Mouse (Mus musculus) left cerebral cortex, postnatal 36 days (tissue): Measurements from ENCODE around the gene Pmel. TPM values are rescaled to one million over a fixed set of nuclear protein-coding genes. Genes with fewer than 3 reads are reported as not detected.

ENCODE experiments used
- DNase-seq, 2 experiments: peaks; one replicate each; pipeline ENCODE4 v3.0.0; 2021 to 2022; ENCODE audit warnings: low spot score in 2 of 2, mixed read lengths in 1 of 2
- intact Hi-C: fragments of 180-260 bp; cut with DNase I; formaldehyde crosslinking; loops from one replicate; pipeline ENCODE4 v1.15.1; 2025
- total RNA-seq, 2 experiments: library from RNA; stranded (reverse); gene quantifications; 2 replicates each; pipeline ENCODE4 v1.2.3; 2021

The Pmel gene
- total RNA-seq, 2 experiments from 2014 or later, result 0.48 to 0.79 TPM

DNA sequence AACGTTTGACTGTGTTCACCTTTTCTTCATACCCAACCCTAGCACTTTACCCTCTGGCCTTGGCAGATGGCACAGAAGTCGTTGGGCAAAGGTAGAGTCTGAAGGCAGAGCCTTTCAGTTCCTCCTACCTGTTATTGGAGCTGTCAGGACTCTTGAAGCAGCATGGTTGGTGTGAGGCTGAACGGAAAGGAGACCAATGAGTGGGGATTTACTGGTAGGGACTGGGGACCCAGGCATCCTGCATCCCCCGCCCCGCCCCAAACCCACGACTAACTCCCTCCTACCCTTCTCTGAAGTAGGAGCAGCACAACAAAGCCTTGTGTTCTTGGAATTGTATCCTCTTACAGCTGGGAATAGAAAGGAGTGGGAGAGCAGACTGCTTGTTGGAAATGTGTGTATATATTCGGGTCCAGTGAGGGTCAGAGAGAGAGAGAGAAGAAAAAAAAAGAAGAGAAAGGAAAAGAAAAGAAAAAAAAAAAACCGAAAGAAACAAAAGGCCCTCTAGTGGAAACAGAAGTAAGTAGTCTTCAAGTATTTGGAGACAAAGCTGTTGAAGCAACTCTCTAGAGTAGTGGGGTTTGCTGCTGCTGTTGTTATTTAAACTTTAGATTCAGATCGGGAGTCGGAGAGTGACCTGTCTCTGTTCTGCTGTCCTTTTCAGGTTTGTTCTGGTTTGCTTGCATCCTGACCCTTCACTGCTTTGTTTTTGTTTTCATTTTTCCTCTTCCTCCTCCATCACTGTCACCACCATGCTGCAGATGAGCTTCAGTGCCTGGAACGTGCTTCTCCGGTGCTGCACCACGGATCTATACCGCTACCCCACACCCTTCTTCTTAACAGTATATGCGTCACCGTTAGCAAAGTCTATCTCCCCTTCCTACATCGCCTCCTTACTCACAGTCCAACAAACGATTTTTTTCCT, 40.9 kb downstream of the Pmel start, which contains the start of gene Dgka:
Dgka (minus strand) TSS at position 176 of the 922 bp plus-strand sequence.
- no peak for DNase-seq
- intact Hi-C loops, result loop anchor here (5.0 kb wide), 1 partner anchor 48 kb away; the partner anchor contains the start of gene Rab5b

DNA sequence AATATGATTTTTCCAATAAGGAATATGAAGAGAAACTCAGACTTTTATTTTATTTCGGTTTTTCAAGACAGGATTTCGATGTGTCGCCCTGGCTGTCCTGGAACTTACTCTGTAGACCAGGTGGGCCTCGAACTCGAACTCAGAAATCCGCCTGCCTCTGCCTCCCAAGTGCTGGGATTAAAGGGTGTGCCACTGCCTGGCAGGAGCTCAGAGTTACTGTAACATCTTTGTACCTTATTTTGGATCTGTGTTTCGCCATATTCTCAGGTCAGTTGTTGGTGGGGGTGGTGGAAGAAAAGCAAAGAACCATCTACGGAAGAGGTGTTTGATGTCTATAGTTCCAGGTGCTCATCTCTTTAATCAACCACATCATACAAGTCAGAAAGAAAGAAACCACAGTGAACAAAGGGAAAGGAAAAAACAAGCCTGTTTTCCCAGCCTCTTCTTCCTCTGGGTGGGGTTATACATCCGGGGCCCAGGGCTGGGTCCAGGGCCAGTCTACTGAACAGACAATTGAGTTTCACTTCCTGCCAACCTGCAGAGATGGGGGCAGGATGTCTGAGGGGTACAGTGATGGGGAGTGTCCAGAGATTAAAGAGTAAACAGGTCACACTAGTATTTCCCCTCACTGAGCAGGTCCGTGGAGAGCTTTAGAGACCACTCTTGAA, 42.1 kb downstream of the Pmel start:
- intact Hi-C loops, result loop anchor here (5.0 kb wide), 1 partner anchor 49 kb away; the partner anchor contains the start of gene Rab5b

GRCm38 (mm10) chr10:128746972-128747645, 43.1 kb downstream of the Pmel start:
- intact Hi-C loops, result loop anchor here (5.0 kb wide), 1 partner anchor 50 kb away; the partner anchor contains the start of gene Rab5b
- DNase-seq, result no peak

More for the DNA sequence above, 42.1 kb downstream of the Pmel start:
- no peak for DNase-seq

GRCm38 (mm10) chr10:128747646-128748251, 43.8 kb downstream of the Pmel start, which contains the start of gene Pym1:
Pym1 (plus strand) TSS chr10:128747889.
- intact Hi-C loops, result loop anchor here (1.0 to 5.0 kb wide), 2 partner anchors 50 to 58 kb away; partner anchors contain the start of gene Rab5b
- peak; percentile 52 to 60 for DNase-seq

GRCm38 (mm10) chr10:128748252-128748864, 44.4 kb downstream of the Pmel start:
- intact Hi-C loops, result loop anchor here (1.0 to 5.0 kb wide), 2 partner anchors 51 to 57 kb away; partner anchors contain the start of gene Rab5b
- DNase-seq, result peak; percentile 82 to 83

Other genes with a start within 250 kb of the Pmel start
- 100 to 1,000 TPM; 238 to 245 TPM for gene Smarcc2, start 244.9 kb upstream of the Pmel start, total RNA-seq
- gene Myl6, start 210.1 kb upstream of the Pmel start, total RNA-seq, result 100 to 1,000 TPM; 547 to 629 TPM
- gene Myl6b, start 205.5 kb upstream of the Pmel start, total RNA-seq, result 10 to 100 TPM; 26.3 to 27.0 TPM
- gene Esyt1, start 178.3 kb upstream of the Pmel start, total RNA-seq, result 1 to 10 TPM; 8.5 to 9.0 TPM
- gene Zc3h10, start 156.4 kb upstream of the Pmel start, total RNA-seq, result 10 to 100 TPM; 14.2 to 15.0 TPM
- 1,000 to 10,000 TPM; 1,491 to 1,683 TPM for gene Rpl41, start 154.9 kb upstream of the Pmel start, total RNA-seq
- 10 to 100 TPM; 58.2 to 59.3 TPM for gene Pa2g4, start 138.2 kb upstream of the Pmel start, total RNA-seq
- 1 to 10 TPM; 6.5 to 9.4 TPM for gene Erbb3, start 114.5 kb upstream of the Pmel start, total RNA-seq
- gene Rps26, start 77.4 kb upstream of the Pmel start, total RNA-seq, result 100 to 1,000 TPM; 245 to 252 TPM
- gene Ikzf4, start 58.2 kb upstream of the Pmel start, total RNA-seq, result 10 to 100 TPM; 10.2 to 19.0 TPM
- 10 to 100 TPM; 12.0 to 12.6 TPM for gene Suox, start 30.1 kb upstream of the Pmel start, total RNA-seq
- 100 to 1,000 TPM; 129 to 134 TPM for gene Rab5b, start 7.9 kb upstream of the Pmel start, total RNA-seq
- gene Cdk2, start 836 bp downstream of the Pmel start, total RNA-seq, result 1 to 10 TPM; 2.1 to 2.6 TPM
- gene Dgka, start 40.7 kb downstream of the Pmel start, total RNA-seq, result 1 to 10 TPM; 5.6 to 7.8 TPM
- 10 to 100 TPM; 27.7 to 31.8 TPM for gene Pym1, start 43.7 kb downstream of the Pmel start, total RNA-seq
- under 1 TPM; 0.50 to 0.76 TPM for gene Mmp19, start 86.7 kb downstream of the Pmel start, total RNA-seq
- 10 to 100 TPM; 65.0 to 66.9 TPM for gene Dnajc14, start 99.9 kb downstream of the Pmel start, total RNA-seq
- 1 to 10 TPM; 8.4 to 8.5 TPM for gene Tmem198b, start 100.2 kb downstream of the Pmel start, total RNA-seq
- 10 to 100 TPM; 32.9 to 40.9 TPM for gene Sarnp, start 113.1 kb downstream of the Pmel start, total RNA-seq
- gene Ormdl2, start 117.5 kb downstream of the Pmel start, total RNA-seq, result 1 to 10 TPM; 7.1 to 7.7 TPM
- gene Gdf11, start 187.5 kb downstream of the Pmel start, total RNA-seq, result 10 to 100 TPM; 12.6 to 14.7 TPM
- gene Cd63, start 196.8 kb downstream of the Pmel start, total RNA-seq, result 10 to 100 TPM; 59.5 to 64.6 TPM
- gene Rdh5, start 218.7 kb downstream of the Pmel start, total RNA-seq, result 1 to 10 TPM; 6.7 to 7.0 TPM
- gene Bloc1s1, start 219.8 kb downstream of the Pmel start, total RNA-seq, result 10 to 100 TPM; 85.2 to 95.4 TPM
- gene Itga7, start 229.6 kb downstream of the Pmel start, total RNA-seq, result 10 to 100 TPM; 13.0 to 16.5 TPM